In the genomic region with DNA sequence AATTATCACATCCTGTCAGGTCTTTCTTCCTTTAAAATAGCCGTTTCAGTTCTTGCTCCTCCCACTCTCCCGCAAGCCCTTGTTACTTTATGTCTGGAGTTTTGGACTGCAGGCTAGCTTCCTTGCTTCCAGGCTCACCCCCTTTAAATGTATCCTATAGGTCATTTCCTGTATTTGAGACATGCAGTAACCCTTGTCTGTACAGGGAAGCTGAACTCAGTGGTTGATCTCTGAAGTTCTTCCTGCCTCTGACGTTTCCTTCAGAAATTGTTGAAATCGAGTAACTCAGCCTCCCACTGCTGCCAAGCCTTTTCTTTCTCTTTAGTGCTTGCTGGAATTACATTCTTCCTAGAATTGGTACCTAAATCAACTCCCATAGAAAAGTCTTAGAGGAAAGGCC, we compare ENCODE assay signal across 22 mouse cellular contexts. TPM values are rescaled to one million over a fixed set of nuclear protein-coding genes. Genes with fewer than 3 reads are reported as not detected.
A peak's percentile ranks its signal among the peaks of the same experiment; 100 is the strongest.
DNase-seq lines count a peak whose midpoint lies in the region; ATAC-seq and TF ChIP-seq lines count a peak whose summit lies in the region.
"Had no signal": no experiment of that assay in that cellular context is flagged by ENCODE, and none has a peak within 500 bp of the region (broad histone marks: within the 10 kb centered on the region; RNA-seq: fewer than 3 reads in every experiment).

No protein-coding gene starts in this region.

- H3K4me3 ChIP-seq in heart, postnatal 0 days (ENCODE audit: low read depth, low read length), result no peak overlapping the region
- H3K4me3 ChIP-seq in heart, embryonic 10.5 days, result no peak overlapping the region
- H3K4me3 ChIP-seq in kidney, postnatal 0 days (replicated peaks; ENCODE audit: low read depth, low read length), result no peak overlapping the region
- H3K4me3 ChIP-seq: embryonic facial prominence, embryonic 15.5 days; gastrocnemius, adult 2 months; hindbrain, embryonic 10.5 days had no signal

- DNase-seq in heart, postnatal 0 days (ENCODE audit: low spot score), result no peak
- DNase-seq in heart, embryonic 10.5 days (ENCODE audit: low spot score), result no peak
- peak; percentile 63 for DNase-seq in kidney, postnatal 0 days (ENCODE audit: low spot score)
- DNase-seq in kidney, adult 9 months, result no peak
- DNase-seq in urinary bladder, postnatal 4 days (ENCODE audit: low spot score in 2 of 2), result no peak
- DNase-seq in gastrocnemius, postnatal 36 days, result no peak
- DNase-seq: adrenal gland, adult 8-10 months; adrenal gland, postnatal 36 days; B cell, adult 2 months; cerebellum, adult 2 months; cerebellum, postnatal 10 days; embryo, embryonic 11 days; gastrocnemius, adult 2 months; gastrocnemius, postnatal 25 days had no signal

- ATAC-seq in heart, postnatal 0 days (ENCODE audit: insufficient read depth, low read depth), result no peak
- no peak; the same call in 1 of the 2 replicates for ATAC-seq in kidney, postnatal 0 days (replicated peaks; ENCODE audit: low FRiP score, low read depth)
- 0 out of 2 replicates have a peak, but pooled peaks have one; percentile 50 for ATAC-seq in common myeloid progenitor, adult 5-6 weeks (replicated peaks; ENCODE audit: low read depth, poor library complexity, severe bottlenecking)
- ATAC-seq in granulocyte monocyte progenitor cell, adult 5-6 weeks (replicated peaks; ENCODE audit: poor library complexity, severe bottlenecking), result peak; percentile 42
- ATAC-seq: CD4-positive, CD25-positive, alpha-beta regulatory T cell, adult 4 months; forebrain, embryonic 16.5 days had no signal

- H3K4me1 ChIP-seq in heart, postnatal 0 days (ENCODE audit: control insufficient read depth, insufficient read depth), result no peaks in the 10 kb centered on the region
- H3K4me1 ChIP-seq in heart, embryonic 10.5 days, result no peaks in the 10 kb centered on the region
- H3K4me1 ChIP-seq in kidney, postnatal 0 days (replicated peaks; ENCODE audit: insufficient read depth, low read length), result no peaks in the 10 kb centered on the region
- H3K4me1 ChIP-seq: embryonic facial prominence, embryonic 15.5 days; hindbrain, embryonic 10.5 days had no signal

- H3K4me2 ChIP-seq in heart, postnatal 0 days (ENCODE audit: low read depth, low read length), result no peak overlapping the region
- H3K4me2 ChIP-seq in kidney, postnatal 0 days (ENCODE audit: low read length), result no peak overlapping the region
- H3K4me2 ChIP-seq: embryonic facial prominence, embryonic 15.5 days; hindbrain, embryonic 14.5 days had no signal

- TF ChIP-seq EP300 in heart, postnatal 0 days (IDR thresholded peaks at IDR 0.05; ENCODE audit: low read depth), result no peak

- H3K9me3 ChIP-seq in heart, postnatal 0 days (replicated peaks; ENCODE audit: control insufficient read depth, low read length), result no peaks in the 10 kb centered on the region
- no peaks in the 10 kb centered on the region for H3K9me3 ChIP-seq in heart, embryonic 10.5 days
- no peaks in the 10 kb centered on the region for H3K9me3 ChIP-seq in kidney, postnatal 0 days (replicated peaks; ENCODE audit: low read length)
- H3K9me3 ChIP-seq: embryonic facial prominence, embryonic 15.5 days; G1E; hindbrain, embryonic 10.5 days had no signal

- intact Hi-C loops in gastrocnemius, postnatal 36 days (cut with DNase I), result no loop called here

- no peaks in the 10 kb centered on the region for H3K27me3 ChIP-seq in heart, postnatal 0 days (ENCODE audit: control insufficient read depth, insufficient read depth, low read length)
- H3K27me3 ChIP-seq in heart, embryonic 10.5 days (ENCODE audit: insufficient read depth, poor library complexity, severe bottlenecking), result no peaks in the 10 kb centered on the region
- no peaks in the 10 kb centered on the region for H3K27me3 ChIP-seq in kidney, postnatal 0 days (ENCODE audit: insufficient read depth, low read length)
- H3K27me3 ChIP-seq: embryonic facial prominence, embryonic 15.5 days had no signal

- WGBS in heart, postnatal 0 days, result 44% methylated on average over 4 of the region's 4 CpGs
- WGBS in heart, embryonic 10.5 days, result 48% methylated on average over 4 of the region's 4 CpGs
- WGBS in kidney, postnatal 0 days, result 34% methylated on average over 4 of the region's 4 CpGs

- H3K36me3 ChIP-seq in heart, postnatal 0 days (replicated peaks; ENCODE audit: control insufficient read depth, insufficient read depth, low read length), result no peaks in the 10 kb centered on the region
- no peaks in the 10 kb centered on the region for H3K36me3 ChIP-seq in heart, embryonic 10.5 days
- no peaks in the 10 kb centered on the region for H3K36me3 ChIP-seq in kidney, postnatal 0 days (ENCODE audit: insufficient read depth, low read length)
- H3K36me3 ChIP-seq: embryonic facial prominence, embryonic 15.5 days; G1E; hindbrain, embryonic 10.5 days had no signal

- H3K27ac ChIP-seq in heart, postnatal 0 days (ENCODE audit: low read depth), result 0 out of 2 replicates have a peak overlapping the region, but pooled peaks have one; percentile 6
- no peak overlapping the region for H3K27ac ChIP-seq in heart, embryonic 10.5 days
- H3K27ac ChIP-seq in kidney, postnatal 0 days, result 0 out of 2 replicates have a peak overlapping the region, but pooled peaks have one; percentile 6
- H3K27ac ChIP-seq: embryonic facial prominence, embryonic 15.5 days; gastrocnemius, adult 2 months; hindbrain, embryonic 10.5 days; hindbrain, embryonic 14.5 days had no signal

- H3K9ac ChIP-seq in heart, postnatal 0 days (replicated peaks; ENCODE audit: low read depth, low read length), result no peak overlapping the region
- H3K9ac ChIP-seq in kidney, postnatal 0 days (ENCODE audit: low read depth, low read length), result no peak overlapping the region
- H3K9ac ChIP-seq: embryonic facial prominence, embryonic 15.5 days; hindbrain, embryonic 14.5 days had no signal

- TF ChIP-seq CTCF in heart, postnatal 0 days (IDR thresholded peaks at IDR 0.05; ENCODE audit: low read depth), result no peak
- no peak for TF ChIP-seq CTCF in kidney, postnatal 0 days (IDR thresholded peaks at IDR 0.05; ENCODE audit: low read depth)

RNA-seq across cellular contexts. Expression of a gene that starts 18.5 kb away (rescaled TPM):
- 10.9 and 12.3 TPM in 2 replicates for total RNA-seq in heart, postnatal 0 days (2014; rRNA removed; ENCODE audit: low replicate concordance)
- 1.2 and 1.8 TPM in 2 replicates for polyA plus RNA-seq in heart, postnatal 0 days (2015; fragmentation: Nextera tagmentation; extraction: Ambion mirVana)
- polyA plus RNA-seq in heart, embryonic 10.5 days (2016; fragmentation: Nextera tagmentation; extraction: Ambion mirVana), result 5.4 and 5.7 TPM in 2 replicates
- 6.4 and 7.3 TPM in 2 replicates for polyA plus RNA-seq in kidney, postnatal 0 days (2015; fragmentation: Nextera tagmentation; extraction: Ambion mirVana)
- 1.2 TPM in 2 replicates for total RNA-seq in common myeloid progenitor, adult 5-6 weeks (2017)
- total RNA-seq in granulocyte monocyte progenitor cell, adult 5-6 weeks (2014; fragmentation: Nextera tagmentation), result 0.56 TPM in 1 of 2 replicates, not detected in the other
- 0.21 and 0.34 TPM in 2 replicates for total RNA-seq in granulocyte monocyte progenitor cell, adult 5-6 weeks (2017)
- total RNA-seq in gastrocnemius, postnatal 36 days (2021), result 1 to 10 TPM; 4.6 to 5.0 TPM
- polyA plus RNA-seq: CD4-positive, CD25-positive, alpha-beta regulatory T cell, adult 4 months; G1E had no signal

Comparison
In these comparisons a context has a peak if more than half of its experiments do, and no peak if none do; other contexts are left out.
1. ATAC-seq: peak in common myeloid progenitor, adult 5-6 weeks (single experiment) and granulocyte monocyte progenitor cell, adult 5-6 weeks (single experiment); none in heart, postnatal 0 days (single experiment) and kidney, postnatal 0 days (single experiment).